Mouse (Mus musculus) bone marrow macrophage, adult 2 months (primary cell): ENCODE measurements around the gene Frmd4b. TPM values are rescaled to one million over a fixed set of nuclear protein-coding genes. Genes with fewer than 3 reads are reported as not detected.

Experiments
- H3K27ac ChIP-seq: 2 replicates; pipeline ENCODE4 v1.5.1; 2012; ENCODE audit warnings: low read depth, low read length; ENCODE audit not compliant: insufficient read depth
- H3K4me1 ChIP-seq: 2 replicates; pipeline ENCODE4 v1.6.1; 2012; ENCODE audit warnings: low read length; ENCODE audit not compliant: control insufficient read depth, insufficient read depth
- H3K4me3 ChIP-seq: 2 replicates; pipeline ENCODE4 v1.5.1; 2012; ENCODE audit warnings: mild to moderate bottlenecking, low read length, moderate library complexity; ENCODE audit not compliant: insufficient read depth
- CTCF ChIP-seq: IDR thresholded peaks from 2 replicates; pipeline ENCODE4 v1.5.1; 2012; ENCODE audit warnings: low read depth, mild to moderate bottlenecking, low read length, moderate library complexity
- POLR2A ChIP-seq: IDR thresholded peaks from 2 replicates; pipeline ENCODE4 v1.6.1; 2012; ENCODE audit warnings: mild to moderate bottlenecking, low read depth, low read length, borderline replicate concordance
- polyA plus RNA-seq: library from polyadenylated mRNA; stranded (reverse); fragments of >200 nt; gene quantifications from 2 replicates; pipeline ENCODE4 v1.2.4, GENCODE M21; 2012; ENCODE audit not compliant: missing spikeins, insufficient read depth, insufficient read length

Frmd4b gene
- polyA plus RNA-seq, 1 experiment = 115 TPM

DNA sequence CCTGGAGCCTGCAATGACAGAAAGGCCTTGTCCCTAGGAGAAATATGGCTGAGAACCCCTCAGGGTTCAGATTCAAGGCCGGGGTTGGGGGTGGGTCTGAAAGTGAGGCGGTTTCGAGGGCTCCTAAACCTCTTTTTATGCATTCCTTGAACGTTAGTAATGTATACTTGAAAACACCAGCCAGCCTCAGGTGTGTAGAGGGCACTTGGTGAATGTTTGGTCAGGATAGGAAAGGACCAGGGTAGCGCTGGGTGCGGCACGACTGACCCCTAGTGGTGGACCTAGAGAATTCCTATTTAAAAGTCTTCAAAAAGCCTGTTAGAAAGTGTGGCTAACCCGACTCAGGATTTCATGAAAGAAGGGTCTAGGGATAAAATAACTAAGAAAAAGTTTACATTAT, 91.2 kb downstream of the Frmd4b start:
- TF ChIP-seq POLR2A = no peak
- TF ChIP-seq CTCF = peak; percentile 95
- Histone ChIP-seq H3K4me1 (peaks cover 6% of the 10 kb centered on the region), H3K4me3 (no peak overlapping the region), H3K27ac (no peak overlapping the region)

- Histone ChIP-seq H3K4me1 (peaks cover 7% of the 10 kb centered on the region; the same call in 1 of the 2 replicates), H3K27ac (no peak overlapping the region), H3K4me3 (no peak overlapping the region)
- no peak for TF ChIP-seq POLR2A
- peak; percentile 84 for TF ChIP-seq CTCF
Observed at GRCm38 (mm10) chr6:97523118-97523517, 94.2 kb downstream of the Frmd4b start.

GRCm38 (mm10) chr6:97521279-97522038, 95.9 kb downstream of the Frmd4b start:
- no peak for TF ChIP-seq POLR2A
- TF ChIP-seq CTCF = no peak
- Histone ChIP-seq H3K4me3 (no peak overlapping the region), H3K27ac (no peak overlapping the region), H3K4me1 (peaks cover 7% of the 10 kb centered on the region; the same call in 1 of the 2 replicates)

GRCm38 (mm10) chr6:97520566-97520965, 96.8 kb downstream of the Frmd4b start:
- no peak overlapping the region for H3K27ac ChIP-seq
- H3K4me3 ChIP-seq = no peak overlapping the region
- TF ChIP-seq CTCF = no peak
- TF ChIP-seq POLR2A = no peak
- H3K4me1 ChIP-seq = peaks cover 7% of the 10 kb centered on the region; the same call in 1 of the 2 replicates

DNA sequence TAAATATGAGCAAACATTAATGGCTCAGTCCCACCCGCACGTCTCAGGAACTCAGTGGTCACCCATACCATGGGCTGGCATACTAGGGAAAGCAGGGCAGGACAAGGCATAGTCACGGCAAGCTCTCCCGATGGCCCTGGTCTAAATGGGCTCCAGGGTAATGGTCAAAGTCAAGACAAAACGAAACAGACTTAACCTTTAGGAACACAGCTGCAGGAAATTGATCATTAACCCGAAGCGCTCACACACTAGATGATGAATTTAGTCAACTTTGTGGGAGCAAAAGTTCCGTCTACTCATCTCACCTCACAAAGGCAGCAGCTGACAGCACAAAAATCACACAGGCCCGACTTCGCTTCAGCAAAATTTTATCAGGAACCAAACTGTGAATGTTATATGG, 97.8 kb downstream of the Frmd4b start:
- Histone ChIP-seq H3K4me1 (peaks cover 7% of the 10 kb centered on the region; the same call in 1 of the 2 replicates), H3K4me3 (no peak overlapping the region), H3K27ac (no peak overlapping the region)
- no peak for TF ChIP-seq CTCF

- TF ChIP-seq POLR2A (no peak), CTCF (no peak)
- Histone ChIP-seq H3K27ac (no peak overlapping the region), H3K4me3 (no peak overlapping the region), H3K4me1 (peaks cover 7% of the 10 kb centered on the region; the same call in 1 of the 2 replicates)
Observed at GRCm38 (mm10) chr6:97518467-97518866, 98.9 kb downstream of the Frmd4b start.

- H3K4me3 ChIP-seq = no peak overlapping the region
- H3K27ac ChIP-seq = no peak overlapping the region
- peaks cover 5% of the 10 kb centered on the region; the same call in 1 of the 2 replicates for H3K4me1 ChIP-seq
- TF ChIP-seq POLR2A (no peak), CTCF (no peak)
Observed at GRCm38 (mm10) chr6:97517616-97518235, 99.6 kb downstream of the Frmd4b start.

GRCm38 (mm10) chr6:97516941-97517340, 100.4 kb downstream of the Frmd4b start:
- Histone ChIP-seq H3K27ac (no peak overlapping the region), H3K4me3 (no peak overlapping the region), H3K4me1 (peaks cover 10% of the 10 kb centered on the region)
- TF ChIP-seq POLR2A (no peak), CTCF (no peak)

GRCm38 (mm10) chr6:97510771-97511170, 106.6 kb downstream of the Frmd4b start:
- TF ChIP-seq CTCF = no peak
- TF ChIP-seq POLR2A = no peak
- Histone ChIP-seq H3K4me3 (no peak overlapping the region), H3K4me1 (peaks cover 21% of the 10 kb centered on the region), H3K27ac (no peak overlapping the region)

GRCm38 (mm10) chr6:97509434-97509833, 107.9 kb downstream of the Frmd4b start:
- H3K27ac ChIP-seq = no peak overlapping the region
- H3K4me1 ChIP-seq = peaks cover 31% of the 10 kb centered on the region
- TF ChIP-seq POLR2A = no peak
- no peak for TF ChIP-seq CTCF

DNA sequence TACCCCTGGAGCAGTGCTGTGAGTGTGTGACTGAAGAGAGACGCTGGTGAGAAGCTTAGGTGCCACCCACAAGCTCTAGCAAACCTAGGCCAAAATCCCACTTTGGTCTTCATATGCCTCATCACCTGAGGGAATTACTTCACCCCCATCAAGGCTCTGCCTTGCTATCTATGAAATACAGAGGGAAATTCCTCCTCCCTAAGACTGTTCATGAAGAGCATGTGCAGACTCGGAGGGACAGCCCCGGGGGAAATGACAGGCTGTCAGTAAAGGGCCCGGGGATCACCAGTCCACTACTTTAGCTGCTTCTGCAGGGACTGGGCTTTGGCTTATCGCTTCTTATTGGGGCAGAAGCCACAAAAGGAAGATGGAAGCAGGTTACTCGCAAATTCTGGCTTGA, 108.9 kb downstream of the Frmd4b start:
- peaks cover 33% of the 10 kb centered on the region for H3K4me1 ChIP-seq
- no peak overlapping the region for H3K4me3 ChIP-seq
- H3K27ac ChIP-seq = no peak overlapping the region
- TF ChIP-seq POLR2A (no peak), CTCF (no peak)

More at GRCm38 (mm10) chr6:97509434-97509833, 107.9 kb downstream of the Frmd4b start:
- no peak overlapping the region for H3K4me3 ChIP-seq
